Mouse (Mus musculus) thymus, adult 2 months (tissue): ENCODE data around the gene Ears2.

ENCODE experiments used
- CTCF ChIP-seq: fragments of 200-500 bp; IDR thresholded peaks from 2 replicates; pipeline ENCODE4 v1.5.1; 2012; ENCODE audit warnings: mild to moderate bottlenecking, control low read depth, low read length, moderate library complexity, borderline replicate concordance; ENCODE audit not compliant: control insufficient read depth, poor library complexity, insufficient read depth; ENCODE audit errors: extremely low read depth
- POLR2A ChIP-seq: fragments of 200-500 bp; IDR thresholded peaks from 2 replicates; pipeline ENCODE4 v1.6.1; 2012; ENCODE audit warnings: mild to moderate bottlenecking, low read length, control low read depth, moderate library complexity; ENCODE audit not compliant: control insufficient read depth, poor library complexity, insufficient read depth; ENCODE audit errors: extremely low read depth

GRCm38 (mm10) chr7:122081071-122081470 lies 14.0 kb upstream of the Ears2 start:
- TF ChIP-seq POLR2A (no peak), CTCF (no peak)
